Mouse (Mus musculus) E14TG2a.4 (cell line): ENCODE results near the gene Cavin3.

Source experiments
- H3K27me3 ChIP-seq: 2 replicates; pipeline ENCODE4 v1.6.1; 2014; ENCODE audit warnings: low read length, control low read depth; ENCODE audit not compliant: insufficient read depth
- H3K36me3 ChIP-seq: 2 replicates; pipeline ENCODE4 v1.6.1; 2014; ENCODE audit warnings: low read length, control low read depth; ENCODE audit not compliant: insufficient read depth
- H3K4me1 ChIP-seq: replicated peaks from 2 replicates; pipeline ENCODE4 v1.6.1; 2014; ENCODE audit warnings: low read depth, low read length, control low read depth
- H3K4me3 ChIP-seq: replicated peaks from 2 replicates; pipeline ENCODE4 v1.5.1; 2014; ENCODE audit warnings: mild to moderate bottlenecking, low read length
- H3K9me3 ChIP-seq: 2 replicates; pipeline ENCODE4 v1.6.1; 2014; ENCODE audit warnings: low read length, control low read depth
- CTCF ChIP-seq: conservative IDR thresholded peaks from 2 replicates; pipeline ENCODE4 v1.5.1; 2014; ENCODE audit warnings: low read length
- NANOG ChIP-seq: IDR thresholded peaks from 2 replicates; pipeline ENCODE4 v1.6.1; 2014; ENCODE audit warnings: borderline replicate concordance, low read length, mixed read lengths
- POU5F1 ChIP-seq: IDR thresholded peaks from 2 replicates; pipeline ENCODE4 v1.6.1; 2014; ENCODE audit warnings: low read length, borderline replicate concordance

The Cavin3 gene

DNA sequence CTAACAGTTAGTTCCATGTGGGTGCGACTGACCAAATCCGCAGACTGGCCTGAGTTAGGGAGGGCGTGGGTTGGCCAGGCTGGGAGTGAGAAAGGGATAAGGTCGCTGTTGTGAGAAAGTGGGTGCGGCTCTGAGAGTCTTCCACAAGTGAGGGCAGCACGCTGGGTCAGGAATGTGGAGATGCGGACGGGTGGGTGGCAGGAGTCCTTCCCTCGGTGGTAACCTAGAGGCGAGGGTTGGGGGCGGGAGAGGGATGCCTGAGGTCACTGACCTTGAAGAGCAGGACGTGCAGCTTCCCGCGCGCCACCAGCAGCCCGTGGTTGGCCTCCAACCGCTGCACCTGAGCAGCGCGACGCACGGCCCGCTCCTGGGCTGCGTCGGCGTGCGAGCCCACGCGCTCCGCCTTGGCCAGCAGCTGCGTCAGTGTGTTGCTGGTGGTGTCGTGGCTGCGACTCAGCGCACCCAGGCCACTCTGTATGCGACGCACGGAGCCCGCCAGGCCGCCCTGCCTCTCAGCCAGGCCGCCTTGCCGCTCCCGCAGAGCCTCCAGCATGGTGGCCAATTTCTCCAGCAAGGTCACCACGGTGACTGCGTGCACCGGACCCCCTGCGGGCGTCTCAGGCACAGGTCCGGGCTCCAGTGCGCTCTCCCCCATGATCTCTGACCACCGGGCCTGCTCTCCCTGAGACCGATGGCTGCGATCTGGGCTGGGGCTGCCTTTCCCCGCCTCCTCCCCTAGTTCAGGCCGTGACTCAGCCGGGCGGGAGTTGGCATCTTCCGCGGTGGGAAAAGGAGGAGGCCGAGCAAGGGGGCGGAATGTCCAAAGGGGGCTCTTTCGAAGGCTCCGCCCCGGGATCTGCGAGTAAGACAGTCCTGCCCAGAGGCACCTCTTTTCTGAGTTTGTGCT, at the start of gene Cavin3:
Cavin3 (minus strand) TSS at position 796 of the 907 bp plus-strand sequence.
- H3K4me3 ChIP-seq = peak within 1 kb of the TSS; percentile 73
- H3K9me3 ChIP-seq = no peaks in the 10 kb centered on the region

DNA sequence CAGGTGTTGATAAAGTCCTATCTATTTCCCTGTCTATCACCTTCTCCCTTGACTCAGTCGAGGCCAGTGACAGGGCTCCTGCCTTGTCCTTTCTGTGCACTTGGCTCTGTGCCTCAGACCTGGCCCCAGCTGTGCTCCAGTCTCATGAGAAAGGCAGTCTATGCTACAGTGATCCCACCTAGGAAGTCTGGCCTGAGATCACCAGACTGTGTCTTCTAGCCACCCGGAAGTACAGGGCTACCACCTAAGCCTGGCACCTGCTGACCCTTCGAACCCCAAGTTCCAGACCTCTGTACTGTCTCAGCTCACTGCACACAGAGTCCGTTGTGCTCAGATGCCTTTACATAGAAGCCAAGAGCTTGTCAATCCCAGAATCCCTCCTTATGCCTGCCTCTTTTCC, 46.0 kb upstream of the Cavin3 start:
- Histone ChIP-seq H3K4me3 (no peak overlapping the region), H3K27me3 (no peaks in the 10 kb centered on the region), H3K36me3 (no peaks in the 10 kb centered on the region), H3K4me1 (no peaks in the 10 kb centered on the region), H3K9me3 (no peaks in the 10 kb centered on the region; the same call in 1 of the 2 replicates)
- TF ChIP-seq NANOG (no peak), POU5F1 (no peak), CTCF (no peak)

More for the DNA sequence above, at the start of gene Cavin3:
- H3K27me3 ChIP-seq = peaks cover 58% of the 10 kb centered on the region
- TF ChIP-seq NANOG (no peak), POU5F1 (no peak), CTCF (no peak)
- H3K36me3 ChIP-seq = no peaks in the 10 kb centered on the region
- H3K4me1 ChIP-seq = peaks cover 33% of the 10 kb centered on the region

DNA sequence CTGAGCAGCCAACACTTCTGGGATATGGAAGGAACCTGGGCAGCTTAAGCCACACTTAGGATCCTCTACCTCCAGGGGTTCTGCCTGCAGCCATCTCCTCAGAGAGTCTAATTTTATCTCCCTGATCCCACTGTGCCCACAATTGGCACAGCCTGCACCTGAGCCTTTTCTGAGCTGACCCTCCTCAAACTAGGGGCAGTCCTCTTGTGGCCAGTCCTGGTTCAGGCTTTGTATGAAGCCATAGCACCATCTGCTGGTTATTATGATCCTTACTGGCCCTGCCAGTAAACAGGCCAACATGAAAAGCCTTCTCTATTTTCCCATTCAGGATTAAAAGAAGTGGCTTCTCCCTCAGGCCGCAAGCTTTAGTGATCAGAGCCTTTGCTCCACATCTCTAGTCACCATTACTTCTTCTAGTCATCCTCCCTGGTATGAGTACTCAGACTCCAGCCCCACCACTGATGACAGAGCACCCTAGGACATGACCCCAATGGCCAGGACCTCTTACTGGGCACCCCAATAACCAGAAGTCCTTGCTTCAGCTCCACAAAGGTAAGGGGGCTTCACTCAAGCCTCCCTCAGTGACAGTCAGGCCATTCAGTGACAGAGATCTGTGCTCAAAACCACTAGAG, 45.3 kb upstream of the Cavin3 start:
- Histone ChIP-seq H3K27me3 (no peaks in the 10 kb centered on the region), H3K4me3 (no peak overlapping the region), H3K36me3 (no peaks in the 10 kb centered on the region), H3K4me1 (no peaks in the 10 kb centered on the region), H3K9me3 (no peaks in the 10 kb centered on the region; the same call in 1 of the 2 replicates)
- TF ChIP-seq CTCF = peak; percentile 26; the same call in 1 of the 2 replicates
- no peak for TF ChIP-seq NANOG

DNA sequence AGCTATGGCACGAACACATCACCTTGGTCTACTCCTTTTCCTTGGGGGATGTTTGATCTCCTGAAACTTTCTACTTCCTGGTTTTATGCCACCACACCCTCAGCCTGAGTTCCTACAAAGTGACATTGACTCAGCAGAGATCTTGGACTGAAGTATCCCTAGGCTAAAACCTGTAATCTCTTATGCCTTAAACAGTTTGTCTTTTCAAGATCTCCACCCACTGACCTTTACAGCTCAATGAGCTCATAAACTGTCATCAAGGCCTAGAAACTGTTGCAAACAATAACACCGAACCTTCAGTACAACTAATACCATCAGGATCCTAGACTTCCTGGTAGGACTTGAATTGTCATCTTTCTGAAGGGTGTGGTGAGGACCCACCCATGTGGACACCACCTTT, 42.1 kb upstream of the Cavin3 start:
- Histone ChIP-seq H3K4me1 (no peaks in the 10 kb centered on the region), H3K36me3 (no peaks in the 10 kb centered on the region), H3K9me3 (no peaks in the 10 kb centered on the region), H3K27me3 (peaks cover 8% of the 10 kb centered on the region; the same call in 1 of the 2 replicates), H3K4me3 (no peak overlapping the region)
- TF ChIP-seq CTCF (no peak), POU5F1 (no peak), NANOG (no peak)

DNA sequence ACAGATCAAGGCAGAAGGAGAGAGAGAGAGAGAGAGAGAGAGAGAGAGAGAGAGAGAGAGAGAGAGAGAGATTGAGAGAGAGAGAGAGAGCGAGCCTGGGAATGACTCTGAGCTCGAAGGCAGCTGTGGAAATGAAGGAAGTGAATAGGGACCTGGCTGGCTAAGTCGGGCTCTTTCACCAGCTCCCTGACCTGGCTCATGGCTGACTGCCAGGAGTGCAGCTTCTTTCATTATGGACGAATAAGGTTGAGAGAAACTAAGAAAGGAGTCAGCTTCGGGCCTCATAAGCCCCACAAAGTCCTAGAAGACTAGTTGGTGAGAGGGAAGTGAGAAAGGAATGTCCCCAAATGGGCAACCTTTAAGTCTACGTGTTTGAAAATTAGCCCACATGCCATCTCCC, 38.1 kb upstream of the Cavin3 start:
- TF ChIP-seq POU5F1 = no peak
- H3K4me1 ChIP-seq = no peaks in the 10 kb centered on the region
- H3K36me3 ChIP-seq = no peaks in the 10 kb centered on the region
- H3K27me3 ChIP-seq = peaks cover 14% of the 10 kb centered on the region; the same call in 1 of the 2 replicates
- H3K4me3 ChIP-seq = no peak overlapping the region
- H3K9me3 ChIP-seq = no peaks in the 10 kb centered on the region

DNA sequence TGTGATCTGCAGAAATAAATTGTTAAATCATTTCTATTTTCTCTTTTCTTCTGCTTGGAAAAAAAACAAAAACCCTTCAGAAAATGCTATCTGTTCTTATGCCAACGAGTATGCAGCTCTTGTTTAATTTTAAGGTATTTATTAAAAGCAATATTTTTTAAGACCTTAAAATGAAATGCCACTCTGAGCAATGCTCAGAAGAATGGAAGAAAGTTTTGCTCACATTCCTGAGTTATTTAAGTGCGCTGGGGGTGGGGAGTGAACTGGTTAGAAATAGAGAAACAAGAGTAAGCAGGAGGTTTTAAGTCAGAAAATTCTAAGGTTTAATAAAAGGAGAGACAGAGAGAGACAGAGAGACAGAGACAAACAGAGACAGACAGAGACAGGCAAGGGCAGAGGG, 37.7 kb upstream of the Cavin3 start:
- TF ChIP-seq CTCF (no peak), NANOG (no peak), POU5F1 (no peak)
- Histone ChIP-seq H3K4me1 (no peaks in the 10 kb centered on the region), H3K4me3 (no peak overlapping the region), H3K27me3 (peaks cover 14% of the 10 kb centered on the region; the same call in 1 of the 2 replicates), H3K9me3 (no peaks in the 10 kb centered on the region), H3K36me3 (no peaks in the 10 kb centered on the region)

DNA sequence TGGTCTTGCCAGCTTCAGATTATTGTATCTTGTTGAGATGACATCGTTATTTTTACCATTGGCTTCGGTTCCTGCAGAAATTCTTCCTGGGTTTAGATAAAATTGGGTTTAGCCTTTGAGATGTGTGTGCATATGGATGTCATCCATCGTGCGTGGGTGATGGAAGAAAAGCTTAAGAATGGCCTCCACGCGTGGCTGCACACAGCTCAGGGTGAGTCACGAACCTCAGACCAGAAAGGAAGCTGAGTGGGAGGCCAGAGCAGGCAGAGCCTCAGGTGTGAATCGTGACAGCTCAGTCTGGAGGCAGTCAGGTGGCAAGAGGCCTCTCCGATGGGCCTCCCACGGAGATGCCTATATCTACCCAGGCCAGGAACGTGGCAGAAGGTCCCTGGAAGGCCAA, 37.2 kb upstream of the Cavin3 start:
- Histone ChIP-seq H3K36me3 (no peaks in the 10 kb centered on the region), H3K9me3 (no peaks in the 10 kb centered on the region), H3K4me1 (no peaks in the 10 kb centered on the region), H3K27me3 (peaks cover 14% of the 10 kb centered on the region; the same call in 1 of the 2 replicates), H3K4me3 (no peak overlapping the region)
- TF ChIP-seq NANOG (no peak), CTCF (no peak), POU5F1 (no peak)

DNA sequence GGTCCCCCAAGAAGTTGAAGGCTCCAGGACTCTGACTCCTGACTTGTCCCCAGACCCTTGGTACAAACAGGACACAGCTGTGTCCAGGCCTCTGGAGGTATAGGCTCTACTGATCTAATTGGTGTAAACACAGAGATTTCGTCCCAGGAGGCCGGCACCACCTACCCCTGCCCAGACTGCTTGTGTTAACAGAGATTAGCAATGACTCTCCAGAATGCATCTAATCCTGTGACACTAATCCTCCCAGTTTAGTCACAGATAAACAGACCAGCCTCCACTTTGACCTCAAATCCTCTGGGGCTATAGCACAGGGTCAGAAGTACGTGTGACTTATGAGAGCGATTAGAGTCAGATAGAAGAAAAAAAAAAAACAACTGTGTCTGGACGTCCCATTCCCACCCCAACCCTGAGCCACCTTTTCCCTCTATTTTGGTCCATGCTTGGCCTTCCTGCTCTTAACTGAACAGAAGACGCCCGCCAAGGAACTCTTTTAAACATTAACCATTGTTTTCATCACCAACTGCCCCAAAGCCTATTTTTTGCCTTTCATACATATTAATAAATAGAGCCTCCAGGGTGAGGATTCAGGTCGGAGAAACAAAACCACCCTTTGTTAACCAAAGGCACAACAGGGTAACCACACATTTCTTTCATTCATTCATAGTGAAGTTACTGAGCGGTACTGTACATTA, 34.7 kb upstream of the Cavin3 start:
- Histone ChIP-seq H3K4me3 (no peak overlapping the region), H3K36me3 (no peaks in the 10 kb centered on the region), H3K4me1 (no peaks in the 10 kb centered on the region), H3K9me3 (no peaks in the 10 kb centered on the region), H3K27me3 (peaks cover 15% of the 10 kb centered on the region; the same call in 1 of the 2 replicates)
- no peak for TF ChIP-seq POU5F1
- TF ChIP-seq NANOG = no peak
- TF ChIP-seq CTCF = no peak
